Mouse (Mus musculus): ENCODE measurements around the gene Nifk.

The Nifk gene

DNA sequence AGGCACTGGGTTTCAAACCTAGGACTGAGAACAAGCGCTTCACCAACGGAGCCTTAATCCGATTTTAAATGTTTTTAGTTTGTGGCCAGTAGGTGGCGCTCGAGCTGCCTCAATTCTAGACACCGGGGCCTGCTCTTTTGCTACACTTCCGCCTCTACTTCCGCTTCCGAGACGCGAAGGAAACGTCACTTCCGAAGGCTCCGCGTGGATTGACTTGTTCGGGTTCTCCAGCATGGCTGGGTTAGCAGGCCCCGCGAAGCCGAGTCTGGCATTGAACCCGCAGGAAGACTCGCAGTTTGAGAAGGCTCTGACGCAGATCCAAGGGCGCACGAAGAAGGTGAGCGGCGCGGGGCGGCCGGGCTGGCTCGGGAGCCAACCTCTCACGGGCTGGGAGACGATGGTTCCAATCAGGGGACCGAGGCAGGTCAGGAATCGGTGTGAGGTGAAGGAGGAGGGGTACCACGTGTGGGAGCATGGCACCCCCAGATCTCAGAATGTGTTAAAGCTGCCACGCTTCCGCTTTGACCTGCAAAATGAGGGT, at the start of gene Nifk:
TSS of gene Nifk (plus strand) at position 179 of the 541 bp plus-strand sequence.
- DNase-seq: peak; percentile 84 to 88

DNA sequence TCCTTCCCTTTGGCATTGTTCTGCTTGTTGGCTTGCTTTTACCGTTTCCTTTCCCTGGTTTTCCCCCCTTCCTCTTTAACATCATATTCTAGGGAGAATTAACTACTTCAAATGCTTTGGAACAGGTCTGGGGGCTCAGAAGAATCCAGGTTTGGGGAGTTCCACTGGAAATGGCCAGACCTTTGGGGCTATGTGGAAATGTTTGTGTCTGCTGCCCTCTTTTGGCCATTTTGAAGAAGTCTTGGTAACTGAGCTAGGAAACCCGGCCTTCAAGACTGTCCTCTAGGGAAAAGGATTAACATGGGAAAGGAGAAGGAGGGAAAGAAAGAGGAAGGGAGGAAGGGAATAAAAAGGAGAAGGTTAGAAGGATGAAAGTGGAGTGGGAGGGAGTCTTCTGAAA, 46.5 kb upstream of the Nifk start:
- DNase-seq: no peak

DNA sequence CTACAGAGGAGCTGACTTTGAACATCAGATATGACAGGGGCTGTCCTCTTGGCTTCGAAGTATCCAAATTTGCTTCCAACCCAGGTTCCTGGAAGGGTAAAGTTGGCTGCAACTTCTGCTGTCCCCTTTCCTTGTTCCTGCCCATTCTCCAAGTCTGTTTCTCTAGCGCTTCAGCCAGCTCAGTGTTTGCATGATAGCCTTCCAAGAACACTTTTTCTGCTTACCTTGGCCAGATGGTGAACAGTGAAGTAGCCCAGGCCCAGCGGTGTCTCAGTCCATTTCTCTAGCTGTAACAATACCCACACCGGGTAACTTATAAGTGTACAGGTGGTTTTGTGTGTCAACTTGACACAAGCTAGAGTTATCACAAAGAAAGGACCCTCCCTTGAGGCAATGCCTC, 29.3 kb upstream of the Nifk start:
- DNase-seq: no peak

GRCm38 (mm10) chr1:118294192-118294591, 27.4 kb upstream of the Nifk start:
- no peak for DNase-seq

GRCm38 (mm10) chr1:118294826-118295225, 26.8 kb upstream of the Nifk start:
- DNase-seq: no peak

DNA sequence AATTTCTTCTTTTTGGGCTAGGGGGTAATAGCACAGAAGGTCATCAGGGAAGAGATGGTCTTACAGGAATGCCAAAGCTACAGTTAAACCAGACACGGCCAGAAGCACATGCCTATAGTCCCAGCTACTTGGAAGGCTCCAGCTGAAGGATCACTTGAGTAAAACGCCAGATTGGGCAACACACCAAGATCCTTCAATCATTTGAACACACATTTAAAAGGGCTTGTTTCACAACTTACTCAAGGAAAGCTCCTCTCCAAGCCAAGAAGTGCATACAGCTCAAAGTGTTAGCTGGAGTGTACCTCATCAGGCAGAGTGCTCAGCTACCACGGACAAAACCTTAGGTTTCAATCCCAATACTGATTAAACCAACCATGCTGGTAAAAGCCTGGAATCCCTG, 25.0 kb upstream of the Nifk start:
- DNase-seq: no peak

- DNase-seq: no peak
These were observed 23.9 kb upstream of the Nifk start for GRCm38 (mm10) chr1:118297719-118298118.

DNA sequence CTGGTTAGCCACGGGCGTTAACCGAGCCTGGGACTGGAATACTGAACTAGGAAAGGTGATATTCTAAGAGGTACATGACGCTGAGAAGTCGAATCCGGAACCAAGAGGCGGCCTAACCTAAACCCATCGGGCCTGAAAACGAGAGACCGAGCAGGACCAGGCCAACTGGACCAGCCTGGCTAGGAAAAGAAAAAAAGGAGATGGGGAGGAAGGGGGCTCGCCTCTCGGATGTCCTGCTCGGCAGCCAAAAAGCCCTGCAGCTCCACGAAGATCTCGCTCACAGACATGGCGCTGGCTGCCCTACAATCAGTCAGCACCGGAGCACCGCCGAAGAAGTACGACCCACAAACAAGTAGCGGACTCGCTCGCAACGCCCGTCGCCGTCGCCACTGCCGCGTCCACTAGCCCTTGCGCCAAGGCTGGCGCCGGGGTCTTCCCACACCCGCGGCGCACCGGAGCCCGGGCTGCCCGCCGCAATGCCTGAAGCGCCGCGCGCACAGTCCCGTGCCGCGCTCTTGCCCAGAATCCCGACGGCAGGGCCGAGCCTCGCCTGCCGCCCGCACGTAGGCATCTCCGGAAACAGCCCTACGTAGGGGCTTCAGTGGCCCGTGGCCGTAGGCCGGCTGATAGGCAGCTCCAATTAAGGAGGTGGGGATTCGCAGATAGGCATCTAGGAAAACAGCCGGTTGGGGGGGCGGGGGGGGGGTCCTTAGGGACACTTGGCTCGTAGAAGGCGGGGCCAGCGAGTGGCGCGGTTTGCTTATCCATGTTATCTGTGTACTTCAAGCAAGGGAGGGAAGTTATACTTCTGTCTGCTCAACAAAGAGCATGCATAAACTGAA, 10.6 kb upstream of the Nifk start:
- DNase-seq: peak; percentile 81 to 82

GRCm38 (mm10) chr1:118311622-118312326, 9.9 kb upstream of the Nifk start, which contains the start of gene Tsn:
Gene Tsn, minus strand, starts transcription at chr1:118311739.
- no peak for DNase-seq

DNA sequence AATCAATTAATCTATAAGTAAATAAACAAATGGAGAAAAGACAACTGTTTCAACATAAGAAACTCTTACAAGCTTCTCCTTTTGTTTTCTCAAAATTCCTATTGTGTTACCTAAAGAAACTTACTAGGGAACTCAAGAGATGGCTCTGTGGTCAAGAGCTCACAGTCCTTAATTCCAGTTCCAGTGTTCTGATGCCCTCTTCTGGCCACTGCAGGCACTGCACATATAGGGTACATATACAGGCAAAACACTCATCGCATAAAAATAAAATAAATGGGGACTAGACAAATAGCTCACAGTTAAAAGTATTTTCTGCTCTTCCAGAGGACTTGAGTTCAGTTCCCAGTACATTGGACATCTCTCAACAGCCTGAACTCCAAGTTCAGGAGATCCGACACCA, 943 bp upstream of the Nifk start:
- peak; percentile 21 to 29 for DNase-seq

DNA sequence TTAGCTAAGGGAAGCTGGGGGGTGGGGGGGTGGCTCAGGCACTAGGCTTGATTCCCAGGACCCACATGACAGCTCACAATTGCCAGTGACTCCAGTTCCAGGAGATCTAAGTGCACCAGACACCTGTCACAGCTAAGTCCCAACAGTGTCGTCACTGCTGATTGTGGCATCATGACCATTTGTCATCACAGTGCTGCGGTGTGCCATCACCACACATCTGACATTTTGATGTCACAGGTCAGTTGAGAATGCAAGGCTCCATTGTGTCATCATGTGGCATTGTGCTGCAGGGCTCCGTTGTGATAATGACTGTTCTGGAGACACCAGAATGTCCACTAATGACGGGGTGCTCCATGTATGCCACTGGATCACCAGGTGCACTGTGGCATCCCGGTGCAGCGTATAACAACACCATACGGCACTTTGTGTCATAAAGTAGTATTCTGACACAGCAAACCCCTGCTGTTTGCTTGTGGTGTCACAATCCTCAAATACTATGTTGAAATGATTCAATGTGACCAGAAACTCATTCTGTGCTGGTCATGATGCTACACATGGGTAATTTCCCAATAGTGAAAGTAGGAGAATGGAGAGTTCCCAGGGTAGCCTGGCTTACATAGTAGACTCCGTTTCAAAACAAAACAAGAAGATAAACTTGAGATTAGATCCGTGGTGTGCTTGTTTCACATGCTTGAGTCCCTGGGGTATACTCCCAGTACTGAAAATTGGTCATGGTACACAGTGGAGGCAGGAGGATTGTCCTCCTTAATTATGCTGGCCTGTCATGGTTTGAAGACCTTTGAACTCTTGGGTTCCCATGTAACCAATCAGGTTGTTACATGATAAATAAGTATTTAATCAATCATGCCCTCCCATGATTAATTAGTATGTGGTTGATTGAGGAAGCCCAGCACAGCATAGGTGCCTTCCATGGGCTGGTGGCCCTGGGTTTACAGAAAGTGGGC, 13.4 kb downstream of the Nifk start:
- DNase-seq: no peak

DNA sequence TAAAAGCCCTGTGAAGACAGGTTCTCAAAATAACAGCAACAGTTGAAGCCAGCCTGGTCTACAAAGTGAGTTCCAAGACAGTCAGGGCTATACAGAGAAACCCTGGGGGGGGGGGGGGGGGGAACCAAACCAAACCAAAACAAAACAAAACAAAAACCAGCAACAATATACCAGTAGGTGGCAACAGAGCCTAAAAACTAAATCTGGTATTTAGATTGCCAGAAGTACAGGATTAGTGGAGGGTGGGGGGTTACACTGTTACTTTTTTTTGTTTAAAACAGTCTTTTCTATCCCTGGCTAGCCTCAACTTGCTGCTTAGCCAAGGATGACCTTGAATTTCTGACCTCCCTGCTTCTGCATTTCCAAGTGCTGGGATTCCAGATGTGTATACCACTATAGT, 14.2 kb downstream of the Nifk start:
- no peak for DNase-seq

GRCm38 (mm10) chr1:118337921-118338320, 16.3 kb downstream of the Nifk start:
- no peak for DNase-seq

- DNase-seq: no peak
These were observed 22.2 kb downstream of the Nifk start for GRCm38 (mm10) chr1:118343649-118344435.

DNA sequence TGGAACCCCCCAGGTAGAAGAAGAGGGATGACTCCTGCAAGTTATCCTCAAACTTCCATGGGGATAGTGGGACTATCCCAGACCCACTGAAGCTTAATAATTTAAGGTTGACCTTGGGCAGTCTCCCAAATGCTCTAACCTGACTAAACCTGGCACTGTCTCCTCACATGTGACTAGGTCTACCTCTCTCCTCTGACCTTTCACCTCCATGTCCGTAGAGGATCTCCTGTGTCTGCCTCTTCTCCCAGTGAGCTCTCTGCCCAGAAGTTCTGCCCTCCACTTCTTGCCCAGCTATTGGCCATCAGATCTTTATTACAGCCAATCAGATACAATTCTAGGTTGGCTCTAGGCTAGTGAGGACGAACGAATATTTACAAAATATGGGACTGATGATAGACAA, 28.3 kb downstream of the Nifk start:
- no peak for DNase-seq

DNA sequence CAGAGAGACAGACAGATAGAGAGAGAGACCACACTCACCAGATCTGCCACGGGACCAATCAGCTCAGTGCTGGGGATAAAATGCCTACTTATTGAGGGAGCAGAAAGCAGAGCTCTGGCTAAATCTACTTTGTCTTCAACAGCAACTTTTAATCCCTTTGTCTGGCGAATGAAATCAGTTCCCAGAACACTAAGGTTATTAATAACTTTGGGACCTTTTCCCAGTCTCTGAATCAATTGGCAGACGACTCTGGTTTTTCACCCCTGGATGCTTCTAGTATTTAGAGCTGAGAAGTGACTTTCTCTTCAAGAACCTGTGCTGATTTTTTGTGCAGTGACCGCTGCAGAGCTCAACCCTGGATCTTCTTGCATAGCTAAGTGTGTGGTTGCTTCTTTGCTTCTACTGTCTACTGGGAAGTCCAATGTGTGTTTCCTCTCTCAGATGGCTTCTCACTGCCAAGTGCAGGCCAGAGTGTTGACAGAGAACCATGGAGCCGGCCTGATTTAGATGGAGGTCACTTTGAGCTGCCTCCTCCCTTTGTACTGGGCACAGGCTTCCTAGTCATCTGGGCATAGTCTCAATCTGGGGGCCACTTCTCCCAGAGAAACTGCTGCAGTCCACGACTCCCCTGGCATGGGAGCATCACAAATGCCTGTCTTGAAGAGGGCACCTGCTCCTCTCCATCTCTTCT, 37.6 kb downstream of the Nifk start:
- no peak for DNase-seq

DNA sequence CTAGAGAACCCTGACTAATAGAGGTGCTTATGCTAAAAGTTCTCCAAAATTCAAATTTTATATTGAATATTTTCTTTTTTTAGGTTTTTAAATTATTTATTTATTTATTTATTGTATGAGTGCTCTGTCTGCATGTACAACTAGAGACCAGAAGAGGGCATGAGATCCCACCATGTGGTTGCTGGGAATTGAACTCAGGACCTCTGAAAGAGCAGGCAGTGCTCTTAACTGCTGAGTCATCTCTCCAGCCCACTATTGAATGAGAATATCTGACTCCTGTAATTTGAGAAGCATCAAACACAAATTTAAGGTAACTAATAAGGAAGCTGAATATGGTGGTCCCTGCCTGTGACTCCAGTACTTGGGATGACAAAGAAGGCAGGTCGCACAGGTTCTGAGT, 46.3 kb downstream of the Nifk start:
- DNase-seq: peak; percentile 5 to 12

DNA sequence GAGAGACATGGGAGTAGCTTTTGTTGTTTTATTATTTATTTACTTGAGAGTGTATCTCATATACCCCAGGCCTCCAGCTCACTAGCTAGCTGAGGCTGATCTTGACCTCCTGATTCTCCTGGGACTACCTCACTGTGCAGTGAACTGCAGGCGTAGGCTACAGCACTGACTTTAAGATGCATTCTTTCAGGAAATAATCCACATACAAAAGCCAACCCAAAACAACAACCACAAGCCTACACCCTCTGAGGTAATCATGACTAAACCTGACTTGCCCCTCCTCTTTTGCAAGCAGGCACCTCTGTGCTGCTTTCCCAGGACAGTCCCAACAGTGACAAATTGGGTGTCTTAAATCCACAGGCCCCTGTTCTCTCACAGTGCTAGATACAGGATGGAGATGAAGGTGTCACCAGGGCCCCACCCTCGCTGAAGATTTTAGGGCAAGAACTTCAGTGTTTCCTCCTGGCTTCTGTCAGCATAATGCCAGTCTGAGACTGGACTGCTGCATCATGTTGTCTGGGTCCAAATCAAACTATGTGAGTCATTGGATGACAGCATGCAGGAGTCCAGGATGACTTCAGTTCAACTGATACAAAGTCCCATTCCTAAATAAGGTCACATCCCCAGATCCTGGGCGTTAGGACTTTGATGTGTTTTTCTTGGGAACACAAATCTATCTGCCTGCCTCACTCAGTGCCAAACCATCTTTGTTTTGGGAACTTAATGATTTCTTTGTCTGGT, 47.3 kb downstream of the Nifk start:
- no peak for DNase-seq

- DNase-seq: no peak
These were observed 56.1 kb downstream of the Nifk start for GRCm38 (mm10) chr1:118377784-118378183.

GRCm38 (mm10) chr1:118380105-118380786, 58.6 kb downstream of the Nifk start:
- DNase-seq: no peak
